8 mouse cellular contexts compared by ENCODE assay signal in genomic region chr1:105906427-105906798, GRCm38 (mm10).
A peak's percentile ranks its signal among the peaks of the same experiment; 100 is the strongest.
DNase-seq lines count a peak whose midpoint lies in the region; ATAC-seq and TF ChIP-seq lines count a peak whose summit lies in the region.

No protein-coding gene starts in this region.

- no peak overlapping the region for H3K4me3 ChIP-seq in gastrocnemius, adult 2 months
- H3K4me3 ChIP-seq in intestine, embryonic 16.5 days (ENCODE audit: low read length), result no peak overlapping the region

- no peaks in the 10 kb centered on the region for H3K36me3 ChIP-seq in intestine, embryonic 16.5 days (ENCODE audit: control insufficient read depth, insufficient read depth, low read length)

- no peak overlapping the region for H3K4me2 ChIP-seq in intestine, embryonic 16.5 days (ENCODE audit: low read depth, low read length)

- intact Hi-C loops in gastrocnemius, adult 2 months (cut with DNase I), result loop anchor here (2.0 kb wide), 1 partner anchor 84 kb away; the partner anchor contains the start of gene Zcchc2

- 0 out of 2 replicates have a peak, but pooled peaks cover 4% of the 10 kb centered on the region for H3K4me1 ChIP-seq in intestine, embryonic 16.5 days (ENCODE audit: control insufficient read depth, insufficient read depth, low read length)

- no peak for ATAC-seq in intestine, embryonic 16.5 days

- peak overlapping the region; percentile 90 for H3K27ac ChIP-seq in gastrocnemius, adult 2 months
- H3K27ac ChIP-seq in intestine, embryonic 16.5 days (ENCODE audit: low read length), result no peak overlapping the region

- H3K9me3 ChIP-seq in intestine, embryonic 16.5 days (ENCODE audit: control insufficient read depth, low read length), result no peaks in the 10 kb centered on the region

- peak; percentile 75 for DNase-seq in ovary, adult 18-20 months (ENCODE audit: low spot score)
- no peak for DNase-seq in ovary, postnatal 10 days (ENCODE audit: low spot score)
- peak; percentile 95 for DNase-seq in adrenal gland, adult 8-10 months
- peak; percentile 95 for DNase-seq in gastrocnemius, adult 2 months
- peak; percentile 27 to 52 for DNase-seq in kidney, postnatal 36 days
- DNase-seq in right cerebral cortex, postnatal 14 days, result peak; percentile 33
- DNase-seq in embryo, embryonic 11 days, result no peak

- no peak for TF ChIP-seq CTCF in gastrocnemius, adult 2 months (IDR thresholded peaks at IDR 0.05)

- H3K27me3 ChIP-seq in intestine, embryonic 16.5 days (replicated peaks; ENCODE audit: control insufficient read depth, insufficient read depth, low read length), result no peaks in the 10 kb centered on the region

- WGBS in intestine, embryonic 16.5 days, result 73% methylated on average over 2 of the region's 2 CpGs

- H3K9ac ChIP-seq in intestine, embryonic 16.5 days (ENCODE audit: low read depth, low read length), result no peak overlapping the region

Comparison
In these comparisons a context has a peak if more than half of its experiments do, and no peak if none do; other contexts are left out.
1. DNase-seq: peak in ovary, adult 18-20 months (single experiment), adrenal gland, adult 8-10 months (single experiment), gastrocnemius, adult 2 months (single experiment), kidney, postnatal 36 days (2 of 2) and right cerebral cortex, postnatal 14 days (single experiment); none in ovary, postnatal 10 days (single experiment) and embryo, embryonic 11 days (single experiment).